Mouse (Mus musculus): Measurements from ENCODE around the gene C77080.

DNA sequence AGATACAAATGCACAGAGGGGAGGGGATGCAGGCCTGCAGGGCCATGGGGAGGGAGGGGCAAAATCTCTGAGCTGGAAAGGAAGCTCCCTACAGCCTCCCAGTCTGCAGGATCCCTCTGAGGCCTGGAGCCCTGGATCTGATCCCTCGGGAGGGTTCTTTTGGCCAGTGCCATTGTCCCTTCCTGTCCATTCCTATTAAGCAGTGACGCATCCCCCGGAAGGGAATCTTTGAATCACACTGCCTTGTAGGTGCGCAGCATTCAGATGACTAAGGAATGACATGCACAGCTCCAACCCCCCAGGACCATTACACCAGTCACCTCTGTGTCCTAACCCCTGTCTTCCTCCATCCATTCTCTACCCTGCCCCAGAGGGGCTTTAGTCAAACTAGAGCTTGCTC, 2.1 kb downstream of the C77080 start:
- TF ChIP-seq CTCF (IDR thresholded peaks at IDR 0.05; ENCODE audit: control insufficient read depth, insufficient read depth, low read length) = no peak
- TF ChIP-seq POLR2A (IDR thresholded peaks at IDR 0.05; ENCODE audit: borderline replicate concordance, control insufficient read depth, low read depth, low read length) = no peak
